Mouse (Mus musculus) right cerebral cortex, adult 2 months (tissue): Measurements from ENCODE around the gene Fam13a.

ENCODE experiments used
- DNase-seq, 2 experiments: peaks; one replicate each; pipeline ENCODE4 v3.0.0; 2021 to 2022; ENCODE audit warnings: low spot score in 2 of 2

Gene Fam13a

DNA sequence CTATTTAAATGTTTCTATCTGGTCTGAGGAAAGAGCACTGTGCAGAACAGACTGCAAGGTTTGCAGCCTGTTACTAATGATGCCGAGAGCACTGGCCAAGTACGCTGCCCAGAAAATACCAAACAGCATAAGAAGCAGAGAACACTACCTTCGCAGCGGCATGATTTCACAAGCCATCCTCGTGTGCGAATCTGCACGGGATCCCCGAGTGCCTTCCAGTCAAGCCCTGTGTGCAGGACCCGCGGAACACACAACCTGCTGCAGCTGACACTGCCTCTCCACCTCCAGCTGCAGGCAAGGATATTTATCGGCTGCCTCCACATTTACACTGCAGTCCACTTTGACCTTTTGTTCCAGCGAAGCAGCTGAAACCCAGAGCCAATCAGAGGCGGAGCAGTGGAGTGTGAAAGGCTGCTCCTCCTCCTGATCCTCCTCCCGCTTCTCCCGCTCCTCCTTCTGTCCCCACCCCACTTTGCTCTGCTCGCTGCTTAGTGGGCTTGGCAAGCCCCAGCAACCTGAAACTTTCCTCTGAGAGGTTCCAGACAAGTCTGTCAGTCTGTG is at the start of gene Fam13a:
Gene Fam13a, minus strand, starts transcription at position 386 of the 561 bp plus-strand sequence.
- peak; percentile 81 to 83 for DNase-seq

DNA sequence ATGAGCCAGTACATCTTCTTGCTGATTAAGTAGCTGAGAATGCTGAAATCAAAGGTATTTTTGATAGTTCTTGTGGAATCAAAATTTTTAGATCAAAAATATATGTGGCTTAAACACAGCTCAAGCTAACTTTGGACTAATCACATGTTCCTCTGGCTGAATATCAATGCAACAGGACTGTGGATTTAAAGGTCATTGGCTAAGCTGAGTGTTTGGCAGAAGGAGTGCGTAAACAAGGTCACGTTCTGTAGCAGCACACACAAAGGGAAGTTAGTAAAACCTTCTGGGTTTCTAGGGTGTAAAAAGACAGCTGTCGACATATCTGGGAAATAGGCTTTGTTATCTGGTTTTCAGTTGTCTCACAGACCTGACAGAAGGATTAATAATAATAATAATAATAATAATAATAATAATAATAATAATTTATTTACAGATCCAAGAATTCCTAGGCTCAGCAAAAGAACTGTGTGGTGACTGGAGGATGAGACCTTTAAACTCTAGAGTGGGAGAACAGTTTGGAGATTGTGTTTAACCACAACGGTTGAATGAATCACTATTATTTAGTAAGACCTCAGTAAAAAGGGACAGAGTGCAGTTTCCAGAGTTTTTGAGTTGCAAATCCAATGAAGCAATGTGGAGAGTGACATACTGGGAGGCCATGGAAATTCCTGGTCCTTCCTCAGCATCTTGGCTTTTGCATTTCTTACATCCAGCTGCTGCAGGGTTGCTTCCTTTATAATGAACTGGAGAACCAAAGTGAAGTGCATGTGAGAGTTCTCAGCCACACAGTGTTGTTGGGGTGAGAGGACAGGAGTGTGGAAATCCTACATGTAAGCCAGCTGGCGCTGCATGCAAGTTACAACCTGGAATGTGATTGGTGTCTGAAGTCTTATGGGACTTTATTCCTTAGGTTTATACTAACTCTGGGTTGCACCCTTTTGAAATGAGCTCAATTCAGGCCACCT is 48.0 kb upstream of the Fam13a start:
- no peak for DNase-seq

DNA sequence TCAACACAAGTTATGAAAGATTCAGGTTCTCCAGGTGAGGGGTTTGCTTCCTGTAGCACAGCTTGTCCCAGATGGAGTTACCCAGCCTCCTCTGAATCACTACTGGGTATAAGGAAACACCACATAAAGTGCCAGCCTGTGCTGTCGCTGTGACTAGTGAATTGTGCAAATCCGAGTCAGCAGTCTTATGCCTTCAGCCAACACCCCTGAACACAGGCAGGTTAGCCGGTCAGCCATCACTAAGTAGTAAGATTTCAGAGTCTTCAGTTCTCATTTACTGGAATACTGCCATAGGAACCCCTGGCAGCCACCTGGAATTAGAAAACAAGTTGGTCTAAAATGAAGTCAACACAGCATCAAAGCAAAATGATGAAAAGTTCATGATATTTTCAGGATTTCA is 47.3 kb upstream of the Fam13a start:
- DNase-seq = no peak

DNA sequence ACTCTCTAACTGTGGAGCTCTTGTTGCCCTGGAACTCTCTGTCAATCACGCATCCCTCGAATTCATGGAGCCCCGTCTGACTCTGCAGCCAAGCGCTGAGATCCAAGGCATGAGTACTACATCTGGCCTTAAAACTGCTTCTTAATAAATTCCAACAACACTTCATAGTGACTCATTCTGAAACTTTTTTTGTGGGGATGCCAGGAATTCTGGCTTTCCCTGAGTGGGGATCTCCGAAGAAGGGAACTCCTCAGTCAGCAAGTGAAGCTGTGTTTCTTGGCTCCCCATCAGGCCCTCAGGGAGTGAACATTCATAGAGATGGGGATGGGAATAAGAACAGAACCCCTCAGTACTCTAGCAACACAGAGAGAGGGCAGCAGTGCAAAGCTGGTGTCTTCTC is 43.8 kb upstream of the Fam13a start:
- DNase-seq = no peak

DNA sequence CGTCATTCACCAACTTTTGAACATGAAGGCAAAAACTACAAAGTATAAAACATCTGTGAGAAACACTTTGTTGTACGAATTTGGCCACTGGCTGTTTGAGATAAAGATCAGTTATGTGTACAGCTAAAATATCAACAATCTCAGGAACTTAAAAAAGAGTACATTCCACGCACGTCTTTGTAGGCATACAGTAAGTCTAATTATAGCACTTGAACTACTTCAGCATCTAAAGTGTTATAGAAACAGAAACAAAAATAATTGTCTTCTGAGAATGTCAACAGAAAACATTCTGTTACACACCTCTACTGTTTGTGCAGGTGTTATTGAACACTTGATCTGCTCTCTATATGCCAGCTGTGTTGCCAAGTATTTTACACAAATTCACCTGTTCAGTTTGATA is 40.1 kb upstream of the Fam13a start:
- DNase-seq = no peak

DNA sequence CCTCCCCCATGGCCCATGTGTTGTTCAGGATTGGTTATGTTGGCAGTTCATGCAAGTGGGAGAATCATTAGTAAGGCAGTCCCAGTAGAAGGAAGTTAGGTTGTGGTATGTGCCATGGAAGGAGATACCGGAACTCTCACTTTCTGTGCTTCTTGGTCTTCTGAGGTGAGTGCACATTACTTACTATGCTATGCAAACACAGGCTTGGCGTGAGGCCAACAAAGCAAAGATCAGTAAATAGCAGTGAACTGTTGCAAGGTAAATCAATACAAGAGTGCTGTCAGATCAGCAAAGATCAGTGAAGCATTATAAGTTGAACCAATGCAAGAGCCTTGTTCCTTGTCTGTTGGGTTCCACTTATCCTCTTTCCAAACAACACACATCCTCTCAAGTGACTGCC is 28.9 kb upstream of the Fam13a start:
- no peak for DNase-seq

DNA sequence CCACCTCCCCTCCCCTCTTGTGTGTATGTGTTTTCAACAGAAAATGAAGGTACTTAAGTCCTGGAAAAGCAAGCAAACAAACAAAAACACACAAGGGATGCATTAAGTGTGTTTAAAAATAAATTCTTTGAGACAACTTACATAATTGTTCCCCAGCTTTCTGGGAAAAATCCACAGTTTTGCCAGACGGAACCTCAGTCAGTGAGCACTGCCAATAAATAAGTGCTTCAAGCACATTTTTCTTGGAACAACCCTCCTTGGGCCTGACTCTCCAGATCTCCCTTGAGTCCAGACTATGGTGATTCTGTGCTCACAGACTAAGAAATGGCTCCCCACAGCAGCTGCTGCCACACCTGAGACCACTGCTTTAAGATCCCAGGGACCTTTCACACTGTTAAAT is 15.4 kb upstream of the Fam13a start:
- DNase-seq = no peak

DNA sequence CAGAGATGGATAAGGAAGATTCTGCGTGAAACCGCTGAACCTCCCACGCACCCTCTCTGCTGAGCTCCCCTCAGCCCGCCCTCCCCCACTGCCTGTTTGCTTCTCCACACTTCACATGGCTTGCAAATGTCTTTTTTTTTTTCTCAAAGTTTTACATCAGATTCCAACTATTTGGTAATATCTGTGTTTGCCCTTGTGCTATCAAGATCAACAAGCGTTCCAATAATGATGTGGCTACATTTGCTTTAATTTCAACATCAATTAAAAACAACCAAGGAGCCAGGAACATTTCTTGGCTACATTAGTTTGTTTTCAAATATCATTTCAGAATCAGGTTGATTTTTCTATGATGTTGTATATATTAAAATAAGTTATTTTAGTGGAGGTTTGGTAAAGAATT is 8.4 kb upstream of the Fam13a start:
- no peak for DNase-seq

DNA sequence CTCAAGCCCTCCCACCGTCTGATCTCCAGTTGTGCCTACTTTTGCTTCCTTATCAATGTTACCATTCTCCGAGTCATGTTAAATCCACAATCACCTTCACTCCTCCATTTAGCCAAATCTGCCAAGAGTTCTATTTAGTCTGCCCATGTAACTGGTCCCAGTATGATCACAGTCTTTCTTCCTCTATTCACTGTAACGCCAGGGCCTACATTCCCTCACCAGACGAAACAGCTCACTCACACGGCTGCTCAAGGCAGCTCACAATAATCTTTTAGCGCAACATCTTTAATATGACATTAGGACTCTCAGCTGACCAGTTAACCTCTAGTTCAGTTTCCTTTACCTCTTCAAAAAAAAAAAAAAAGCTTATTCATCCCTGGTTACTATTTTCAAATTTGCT is 7.2 kb upstream of the Fam13a start:
- DNase-seq = no peak

DNA sequence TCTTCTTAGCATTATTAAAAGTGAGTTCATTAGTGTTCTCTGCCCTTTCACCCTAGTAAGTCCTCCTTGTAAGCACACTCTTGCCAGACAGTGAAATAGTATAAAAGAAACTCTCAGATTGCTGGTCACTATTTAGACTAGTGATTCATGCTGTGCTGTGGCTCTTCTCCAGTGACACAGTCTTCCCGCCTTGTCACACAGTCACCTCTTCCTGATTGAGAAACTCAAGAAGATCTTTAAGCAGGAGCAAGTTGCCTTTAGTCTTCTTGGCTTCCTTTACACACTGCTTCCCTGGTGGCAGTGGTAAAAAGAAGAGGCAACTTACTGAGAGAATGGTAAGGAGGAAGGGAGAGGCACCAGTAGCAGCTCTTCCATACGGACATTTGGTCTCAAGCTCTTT is 6.3 kb upstream of the Fam13a start:
- no peak for DNase-seq

DNA sequence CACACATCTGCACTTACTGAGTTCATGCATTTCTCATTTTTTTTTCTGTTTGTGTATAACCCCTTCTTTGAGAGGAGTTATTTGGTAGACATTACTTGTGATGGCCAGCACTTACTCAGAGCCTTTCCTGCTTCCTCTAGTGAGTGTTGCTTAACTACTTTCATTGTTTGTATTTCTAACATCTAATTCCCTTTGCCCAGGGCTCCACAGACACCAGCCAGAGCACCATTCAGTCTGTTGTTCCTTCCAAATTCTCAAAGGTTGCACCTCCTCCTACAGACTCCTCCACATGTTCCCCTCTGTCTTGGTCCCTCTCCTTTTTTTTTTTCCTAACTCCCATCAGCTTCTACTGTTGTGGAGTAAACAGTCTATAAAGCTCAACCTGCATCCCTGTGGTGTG is 5.7 kb upstream of the Fam13a start:
- no peak for DNase-seq

DNA sequence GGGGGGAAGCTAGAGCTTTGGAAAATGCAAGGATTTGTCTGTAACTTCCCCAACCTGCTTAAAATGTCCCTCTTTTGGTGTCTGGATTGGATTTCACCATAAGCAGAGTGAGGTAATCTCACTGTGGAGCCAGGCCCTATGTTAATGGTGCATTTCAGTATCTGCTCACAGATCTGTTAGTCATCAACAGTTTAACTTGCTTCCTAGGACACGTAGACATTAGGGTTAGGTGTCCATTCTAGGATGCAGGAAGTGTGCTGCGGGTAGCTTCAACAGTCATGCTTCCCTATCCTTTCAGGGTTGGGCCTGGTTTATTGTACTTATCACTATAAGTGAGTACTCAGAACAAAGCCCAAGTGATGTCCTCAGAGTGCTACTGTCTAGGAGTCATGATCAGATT is 4.5 kb upstream of the Fam13a start:
- DNase-seq = no peak

DNA sequence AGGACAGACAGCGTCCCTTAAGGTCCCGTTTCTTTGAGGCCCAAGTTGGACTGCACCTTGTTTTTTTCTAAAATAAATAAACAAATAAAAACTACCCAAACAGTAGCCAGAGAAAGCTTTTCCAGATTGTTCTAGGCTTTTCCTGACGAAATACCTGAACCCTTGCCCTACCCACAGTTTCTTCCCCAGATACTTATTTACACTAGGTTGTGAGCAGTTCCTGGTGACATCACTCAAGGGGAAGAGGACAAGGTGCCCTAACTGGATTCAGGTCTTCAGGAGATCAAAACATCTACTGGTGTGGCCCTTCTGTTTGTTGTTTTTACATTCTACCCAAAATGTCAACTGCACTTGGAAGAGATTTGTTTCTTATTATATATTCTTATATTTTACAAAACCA is 457 bp upstream of the Fam13a start:
- DNase-seq = no peak

DNA sequence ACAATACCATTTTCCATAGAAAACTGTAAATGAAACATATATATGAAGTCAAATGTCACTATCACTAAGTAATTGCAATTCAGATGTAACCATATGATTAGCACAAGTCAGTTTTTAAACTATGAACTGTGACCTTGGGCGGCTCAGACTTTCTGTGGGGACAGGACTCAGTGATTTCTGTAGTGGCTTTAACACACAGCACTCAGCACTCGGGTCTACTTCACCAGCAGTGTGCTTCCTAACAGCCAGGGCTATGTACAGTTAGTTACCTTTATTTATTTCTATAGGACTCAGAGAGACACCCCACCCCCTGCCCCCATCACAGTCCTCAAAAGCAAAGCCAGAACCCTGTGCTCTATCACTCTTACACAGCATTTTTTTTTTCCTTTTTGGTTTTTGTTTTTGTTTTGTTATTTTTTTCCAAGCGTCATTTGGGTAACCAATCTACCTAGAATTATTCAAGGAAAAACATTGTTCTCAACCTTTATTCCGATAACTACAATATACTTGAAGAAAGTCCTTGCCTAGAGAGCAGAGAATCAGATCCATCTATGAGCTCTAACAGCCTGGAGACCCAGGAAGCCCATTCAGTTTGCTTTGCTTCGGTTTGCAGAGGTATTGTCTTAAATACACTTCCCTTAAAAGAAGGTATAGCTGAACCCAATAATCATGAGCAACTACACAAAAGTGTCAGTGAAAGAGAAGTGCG is 740 bp downstream of the Fam13a start:
- DNase-seq = peak in 1 of 2 experiments; percentile 19

DNA sequence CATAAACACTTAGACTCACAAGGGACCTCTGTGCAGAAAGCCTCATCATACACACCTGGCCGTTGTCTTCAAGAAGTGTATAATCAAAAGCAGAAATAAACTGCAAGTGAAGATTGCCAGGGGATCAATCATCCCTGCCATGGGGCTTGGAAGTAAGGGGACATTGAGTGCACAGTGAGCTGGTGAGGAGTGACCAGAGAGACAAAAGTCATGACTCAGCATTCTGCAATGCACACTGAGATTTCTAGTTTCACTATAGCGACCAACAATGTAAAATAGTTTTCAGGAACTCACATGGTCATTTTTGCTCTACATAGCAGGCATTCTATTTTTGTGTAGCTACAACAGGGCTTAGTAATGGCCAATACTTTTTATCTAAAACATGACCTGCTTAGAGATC is 1.7 kb downstream of the Fam13a start:
- no peak for DNase-seq

DNA sequence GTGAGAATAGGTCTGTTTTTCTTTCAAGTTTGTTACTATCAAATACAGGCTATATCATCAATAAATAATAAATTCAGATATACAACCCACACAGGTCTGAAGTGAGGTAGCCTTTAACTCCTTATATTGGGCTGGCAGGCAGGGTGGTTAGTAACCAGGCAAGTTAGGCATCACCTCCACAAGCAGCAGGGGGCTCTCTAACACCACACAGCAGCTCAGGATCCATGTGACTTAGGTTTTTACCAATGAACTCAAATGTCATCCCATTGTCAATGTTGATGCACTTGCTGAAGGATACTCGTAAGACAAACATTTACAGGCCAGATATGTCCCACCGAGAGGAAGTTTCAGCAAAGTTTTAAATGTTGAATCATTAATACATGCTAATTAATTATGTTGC is 4.0 kb downstream of the Fam13a start:
- peak in 1 of 2 experiments; percentile 32 for DNase-seq

DNA sequence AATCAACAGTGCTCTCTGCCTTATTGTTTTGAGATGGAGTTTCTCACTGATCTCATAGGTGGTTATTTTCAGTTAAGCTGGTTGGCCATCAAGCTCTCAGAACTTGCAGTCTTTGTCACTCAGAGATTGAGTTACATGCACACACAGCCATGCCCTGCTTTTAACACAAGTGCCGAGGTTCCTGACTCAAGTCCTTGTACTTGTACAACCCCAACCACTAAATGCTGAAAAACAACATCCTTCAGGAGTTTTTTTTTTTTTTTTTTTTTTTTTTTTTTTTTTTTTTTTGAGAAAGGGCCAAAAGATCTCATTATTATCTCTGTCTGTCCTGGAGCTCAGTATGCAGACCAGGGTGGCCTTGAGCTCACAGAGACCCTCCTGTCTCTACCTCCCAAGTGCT is 4.5 kb downstream of the Fam13a start:
- DNase-seq = no peak

DNA sequence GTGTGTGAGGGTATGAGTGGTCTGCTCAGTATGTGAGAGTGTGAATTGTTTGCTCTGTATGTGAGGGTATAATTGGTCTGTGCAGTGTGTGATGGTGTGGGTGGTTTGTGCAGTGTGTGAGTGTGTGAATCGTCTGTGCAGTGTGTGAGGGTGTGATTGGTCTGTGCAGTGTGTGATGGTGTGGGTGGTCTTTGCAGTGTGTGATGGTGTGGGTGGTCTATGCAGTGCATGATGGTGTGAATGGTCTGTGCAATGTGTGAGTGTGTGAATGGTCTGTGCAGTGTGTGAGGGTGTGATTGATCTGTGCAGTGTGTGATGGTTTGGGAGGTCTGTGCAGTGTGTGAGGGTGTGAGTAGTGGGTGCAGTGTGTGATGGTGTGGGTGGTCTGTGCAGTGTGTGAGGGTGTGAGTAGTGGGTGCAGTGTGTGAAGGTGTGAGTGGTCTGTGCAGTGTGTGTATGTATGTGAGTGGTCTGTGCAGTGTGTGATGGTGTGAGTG is 8.0 kb downstream of the Fam13a start:
- no peak for DNase-seq

DNA sequence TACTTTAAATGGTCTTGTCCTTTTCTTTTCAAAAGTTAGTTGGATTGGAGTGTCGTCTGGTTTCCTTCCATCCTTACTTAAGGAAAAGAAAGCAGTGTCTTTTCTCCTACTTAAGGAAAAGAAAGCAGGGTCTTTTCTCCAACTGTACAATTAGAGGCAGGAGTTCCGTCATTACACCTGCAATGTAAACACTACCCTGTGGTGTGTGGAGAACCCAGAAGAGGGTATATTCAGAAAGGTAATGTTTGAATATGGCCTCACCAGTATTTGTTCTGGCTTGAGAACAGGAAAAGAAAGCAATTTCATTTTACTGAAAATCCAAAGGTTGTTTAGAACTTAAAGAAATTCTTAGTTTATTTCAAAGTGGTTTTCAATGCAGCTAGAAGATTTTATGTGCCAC is 9.6 kb downstream of the Fam13a start:
- DNase-seq = no peak

DNA sequence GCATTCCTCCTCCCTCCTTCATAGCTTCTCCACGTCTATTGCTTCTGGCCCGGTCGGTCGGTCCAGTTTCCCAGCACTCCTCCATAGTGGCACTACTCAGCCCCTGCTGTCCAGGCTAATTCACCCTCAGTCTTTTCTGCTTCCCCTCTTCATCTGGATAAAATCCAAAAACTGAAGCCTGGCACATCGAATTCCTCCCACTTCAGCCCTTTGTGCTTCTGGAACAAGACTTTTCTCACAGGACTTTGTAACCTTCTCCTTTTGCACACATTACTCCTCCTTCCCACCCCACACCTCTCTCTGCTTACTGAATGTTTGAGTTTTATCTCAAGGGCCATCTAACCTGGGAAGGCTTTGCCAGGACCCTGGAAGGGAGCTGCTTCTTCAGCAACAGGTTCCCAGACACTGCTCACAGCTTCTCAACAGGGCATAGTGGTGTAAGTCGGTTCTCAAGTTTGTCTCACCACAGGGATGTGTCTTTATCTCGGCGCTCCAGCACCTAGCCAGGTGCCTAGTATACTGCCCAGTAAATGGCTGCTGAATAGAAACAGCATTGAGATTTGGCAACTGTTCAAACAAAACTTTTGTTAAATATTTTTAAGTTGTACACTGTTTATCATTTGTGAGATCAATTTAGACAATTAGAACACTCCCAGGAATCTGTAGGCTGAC is 10.1 kb downstream of the Fam13a start:
- DNase-seq = no peak

DNA sequence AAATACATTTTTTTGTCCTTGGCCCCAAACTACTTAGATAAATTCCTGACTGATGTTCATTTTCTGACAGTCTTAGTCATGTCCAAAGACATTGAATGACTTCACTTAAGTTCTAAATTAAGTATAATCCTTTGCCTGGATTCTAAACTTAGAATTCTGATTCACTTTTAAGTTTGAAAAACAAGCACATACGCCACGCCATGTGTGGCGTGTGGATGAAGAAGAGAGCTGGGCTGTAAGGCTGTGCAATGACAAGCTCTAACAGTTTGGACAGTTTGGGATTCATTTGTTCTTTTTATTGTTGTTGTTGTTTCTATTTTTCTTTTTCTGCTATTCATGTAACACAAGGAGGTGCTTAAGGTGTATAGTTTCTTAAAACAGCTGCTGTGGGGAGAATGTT is 13.6 kb downstream of the Fam13a start:
- DNase-seq = peak in 1 of 2 experiments; percentile 33

DNA sequence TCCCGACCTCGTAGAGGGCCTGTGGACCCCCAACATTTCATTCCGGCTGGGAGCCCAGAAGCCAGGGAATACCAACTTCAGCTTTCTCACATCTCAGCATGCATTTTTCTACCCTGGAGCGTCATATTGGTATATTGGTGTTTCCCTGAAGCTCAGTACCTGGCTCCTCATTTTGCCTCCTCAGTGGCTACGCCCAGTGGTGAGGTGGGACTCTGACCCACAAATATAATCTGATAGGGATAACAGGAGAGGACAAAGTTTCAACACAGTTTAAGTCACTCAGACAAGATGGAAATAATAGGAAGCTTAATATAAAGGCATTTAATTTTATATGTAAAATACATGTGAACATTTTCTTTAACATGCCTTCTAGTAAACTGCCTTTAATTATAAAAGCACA is 19.7 kb downstream of the Fam13a start:
- DNase-seq = no peak
